Mouse (Mus musculus) hindbrain, embryonic 16.5 days (tissue): Measurements from ENCODE around the gene Actr3. TPM values are rescaled to one million over a fixed set of nuclear protein-coding genes. Genes with fewer than 3 reads are reported as not detected.

Source experiments
- ATAC-seq: fragments of 200-750 bp; cut with Nextera tagmentation; 2 replicates; pipeline ENCODE4 v1.8.0; 2017; ENCODE audit warnings: moderate TSS enrichment, moderate library complexity
- H3K27ac ChIP-seq: fragments of 300-500 bp; sonication (generic); 2 replicates; pipeline ENCODE4 v1.5.1; 2014; ENCODE audit warnings: low read depth, mild to moderate bottlenecking, control low read depth, low read length, moderate library complexity
- H3K27me3 ChIP-seq: fragments of 300-500 bp; sonication (generic); replicated peaks from 2 replicates; pipeline ENCODE4 v1.6.1; 2014; ENCODE audit warnings: low read length; ENCODE audit not compliant: control insufficient read depth, insufficient read depth
- H3K36me3 ChIP-seq: fragments of 300-500 bp; sonication (generic); 2 replicates; pipeline ENCODE4 v1.6.1; 2014; ENCODE audit warnings: mild to moderate bottlenecking, low read length, moderate library complexity, mixed read lengths; ENCODE audit not compliant: control insufficient read depth, insufficient read depth
- H3K4me1 ChIP-seq: fragments of 300-500 bp; sonication (generic); 2 replicates; pipeline ENCODE4 v1.6.1; 2014; ENCODE audit warnings: low read depth, low read length; ENCODE audit not compliant: control insufficient read depth, insufficient read depth
- H3K4me2 ChIP-seq: fragments of 300-500 bp; sonication (generic); 2 replicates; pipeline ENCODE4 v1.6.1; 2014; ENCODE audit warnings: mild to moderate bottlenecking, low read length, control low read depth, moderate library complexity
- H3K4me3 ChIP-seq: fragments of 300-500 bp; sonication (generic); 2 replicates; pipeline ENCODE4 v1.5.1; 2014; ENCODE audit warnings: mild to moderate bottlenecking, low read length, control low read depth, moderate library complexity
- H3K9ac ChIP-seq: fragments of 300-500 bp; sonication (generic); 2 replicates; pipeline ENCODE4 v1.6.1; 2014; ENCODE audit warnings: low read depth, mild to moderate bottlenecking, control low read depth, low read length, moderate library complexity
- H3K9me3 ChIP-seq: fragments of 300-500 bp; sonication (generic); 2 replicates; pipeline ENCODE4 v1.6.1; 2014; ENCODE audit warnings: mild to moderate bottlenecking, low read length, moderate library complexity; ENCODE audit not compliant: control insufficient read depth
- WGBS: fragments of 180-500 bp; shearing (Covaris S2); extraction: QIAGEN DNeasy Blood & Tissue Kit; methylation state at CpG from one replicate; pipeline ENCODE4 v1.1.7; 2014; 5-methylcytosine and 5-hydroxymethylcytosine counted together
- polyA plus RNA-seq: library from polyadenylated mRNA; unstranded; fragments of >200 nt; fragmentation: Nextera tagmentation; extraction: Ambion mirVana; gene quantifications from 2 replicates; pipeline ENCODE4 v1.2.1, GENCODE M21; 2015

Gene Actr3
- polyA plus RNA-seq, 1 experiment from 2014 or later = 221 TPM

DNA sequence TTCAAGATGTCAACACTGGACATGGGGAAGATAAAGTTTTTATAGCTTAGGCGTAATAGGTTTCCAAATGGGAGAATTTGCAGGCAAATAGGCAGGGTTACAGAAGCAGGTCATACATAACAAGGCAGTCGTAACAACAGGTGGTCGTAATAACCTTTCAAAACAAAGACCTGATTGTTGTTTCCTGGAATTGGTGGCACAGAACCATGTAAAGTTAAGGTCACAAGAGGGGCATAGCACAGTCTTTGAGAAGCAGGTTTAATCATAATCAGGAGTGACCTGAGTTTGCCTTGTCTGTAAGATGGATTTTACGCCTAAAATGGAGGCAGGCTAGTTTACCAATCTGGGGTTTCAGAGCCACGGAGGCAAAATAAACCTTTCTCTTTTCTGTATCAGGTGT, 84.7 kb downstream of the Actr3 start:
- no peaks in the 10 kb centered on the region for H3K27me3 ChIP-seq

DNA sequence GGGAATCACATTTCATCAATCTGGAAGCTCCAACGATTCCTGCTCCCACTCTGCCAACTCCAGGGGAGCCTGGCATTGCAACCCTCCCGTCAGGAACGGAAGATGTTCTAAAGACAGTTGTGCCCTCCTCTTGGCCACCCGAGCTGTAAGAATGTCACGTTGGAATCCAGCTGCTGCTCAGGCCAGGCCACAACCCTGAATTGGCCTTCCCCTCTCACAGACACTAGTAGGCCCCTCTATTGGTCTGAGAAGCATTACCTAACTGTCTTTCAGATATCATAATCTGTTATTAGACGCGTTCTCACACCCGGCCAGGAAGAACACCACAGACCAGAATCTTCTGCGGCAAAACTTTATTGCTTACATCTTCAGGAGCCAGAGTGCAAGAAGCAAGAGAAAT, 89.7 kb downstream of the Actr3 start:
- H3K27ac ChIP-seq = no peak overlapping the region
- H3K27me3 ChIP-seq = no peaks in the 10 kb centered on the region
- 92% methylated on average over 9 of the region's 9 CpGs for WGBS
- H3K4me2 ChIP-seq = no peak overlapping the region
- peaks cover 2% of the 10 kb centered on the region; the same call in 1 of the 2 replicates for H3K9me3 ChIP-seq
- no peaks in the 10 kb centered on the region for H3K4me1 ChIP-seq
- no peak overlapping the region for H3K9ac ChIP-seq
- no peak overlapping the region for H3K4me3 ChIP-seq
- H3K36me3 ChIP-seq = no peaks in the 10 kb centered on the region
- no peak for ATAC-seq

More for the DNA sequence above, 84.7 kb downstream of the Actr3 start:
- no peaks in the 10 kb centered on the region for H3K36me3 ChIP-seq
- 85% methylated on average over 5 of the region's 5 CpGs for WGBS
- no peak overlapping the region for H3K27ac ChIP-seq
- ATAC-seq = no peak
- no peak overlapping the region for H3K4me3 ChIP-seq
- no peaks in the 10 kb centered on the region for H3K4me1 ChIP-seq
- no peak overlapping the region for H3K9ac ChIP-seq
- peaks cover 1% of the 10 kb centered on the region; the same call in 1 of the 2 replicates for H3K9me3 ChIP-seq
- H3K4me2 ChIP-seq = no peak overlapping the region

DNA sequence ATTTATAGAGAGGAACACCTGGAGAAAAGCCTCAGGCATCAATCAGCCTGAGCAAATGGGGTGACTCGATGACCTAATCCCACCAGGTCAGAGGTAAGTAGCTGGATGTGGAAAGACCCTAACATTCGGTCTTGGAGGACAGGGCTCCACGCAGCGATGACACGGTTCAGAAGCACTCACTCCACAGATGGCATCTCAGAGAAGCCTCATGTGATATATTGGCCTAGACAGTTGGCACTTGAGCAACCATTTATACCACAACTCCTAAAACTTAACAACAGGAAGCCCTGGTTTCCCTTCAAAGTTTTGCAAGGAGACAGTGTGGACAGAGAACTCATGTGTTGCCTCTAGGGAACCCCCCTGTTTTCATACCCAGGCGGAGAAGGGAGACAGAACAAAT, 90.1 kb downstream of the Actr3 start:
- no peak overlapping the region for H3K9ac ChIP-seq
- no peak overlapping the region for H3K4me3 ChIP-seq
- ATAC-seq = no peak
- no peak overlapping the region for H3K27ac ChIP-seq
- H3K36me3 ChIP-seq = no peaks in the 10 kb centered on the region
- H3K4me1 ChIP-seq = no peaks in the 10 kb centered on the region
- peaks cover 2% of the 10 kb centered on the region; the same call in 1 of the 2 replicates for H3K9me3 ChIP-seq
- WGBS = 95% methylated on average over 6 of the region's 6 CpGs
- H3K4me2 ChIP-seq = no peak overlapping the region
- H3K27me3 ChIP-seq = no peaks in the 10 kb centered on the region

DNA sequence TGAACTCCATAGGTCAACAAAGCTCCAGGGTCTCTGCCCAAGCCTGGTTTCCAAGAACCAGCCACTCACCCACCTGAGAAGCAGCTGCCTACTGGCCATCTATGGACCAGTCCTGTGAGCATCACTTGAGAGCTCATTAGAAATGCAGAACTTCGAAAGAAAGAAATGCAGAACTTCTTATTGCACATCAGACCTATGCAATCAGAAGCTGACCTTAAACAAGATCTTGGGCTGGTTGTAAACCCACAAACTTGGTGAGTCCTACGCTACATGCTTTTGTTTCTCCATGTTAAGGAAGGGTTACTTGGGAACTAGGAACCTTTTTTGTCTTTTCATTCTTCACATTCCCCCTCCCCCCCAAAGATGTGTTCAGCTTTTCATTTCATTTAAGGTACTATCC, 92.4 kb downstream of the Actr3 start:
- no peak overlapping the region for H3K4me3 ChIP-seq

More for the DNA sequence above, 92.4 kb downstream of the Actr3 start:
- no peak overlapping the region for H3K4me2 ChIP-seq
- no peak for ATAC-seq
- H3K27me3 ChIP-seq = no peaks in the 10 kb centered on the region
- no peak overlapping the region for H3K9ac ChIP-seq
- H3K36me3 ChIP-seq = no peaks in the 10 kb centered on the region
- H3K9me3 ChIP-seq = 0 out of 2 replicates have a peak, but pooled peaks cover 2% of the 10 kb centered on the region
- no peak overlapping the region for H3K27ac ChIP-seq
- 80% methylated on average over 2 of the region's 2 CpGs for WGBS
- H3K4me1 ChIP-seq = no peaks in the 10 kb centered on the region

Other genes with a start within 250 kb of the Actr3 start
- gene Slc35f5, start 124.9 kb upstream of the Actr3 start, polyA plus RNA-seq = 36.3 and 37.8 TPM in 2 replicates
- gene Gpr39, start 241.3 kb upstream of the Actr3 start, polyA plus RNA-seq = 0.14 and 0.16 TPM in 2 replicates